Mouse (Mus musculus) liver, adult 2 months (tissue): ENCODE results near the gene Txn2.

Source experiments
- CTCF ChIP-seq: fragments of 200-500 bp; IDR thresholded peaks from 2 replicates; pipeline ENCODE4 v1.5.1; 2011; ENCODE audit warnings: low read depth, low read length, control low read depth
- POLR2A ChIP-seq: fragments of 200-500 bp; IDR thresholded peaks from 2 replicates; pipeline ENCODE4 v1.6.1; 2011; ENCODE audit warnings: low read length, control low read depth; ENCODE audit not compliant: insufficient read depth; ENCODE audit errors: extremely low read depth

- TF ChIP-seq POLR2A (no peak), CTCF (no peak)
Measured at GRCm38 (mm10) chr15:77913054-77913453, 15.8 kb downstream of the Txn2 start.
